Mouse (Mus musculus): ENCODE measurements at regions not wholly inside any gene's neighbourhood (a gene's known extent, or its start where the extent isn't known, plus 50 kb on each side); places are given as distances from the start of the nearest gene placed in this dataset.

DNA sequence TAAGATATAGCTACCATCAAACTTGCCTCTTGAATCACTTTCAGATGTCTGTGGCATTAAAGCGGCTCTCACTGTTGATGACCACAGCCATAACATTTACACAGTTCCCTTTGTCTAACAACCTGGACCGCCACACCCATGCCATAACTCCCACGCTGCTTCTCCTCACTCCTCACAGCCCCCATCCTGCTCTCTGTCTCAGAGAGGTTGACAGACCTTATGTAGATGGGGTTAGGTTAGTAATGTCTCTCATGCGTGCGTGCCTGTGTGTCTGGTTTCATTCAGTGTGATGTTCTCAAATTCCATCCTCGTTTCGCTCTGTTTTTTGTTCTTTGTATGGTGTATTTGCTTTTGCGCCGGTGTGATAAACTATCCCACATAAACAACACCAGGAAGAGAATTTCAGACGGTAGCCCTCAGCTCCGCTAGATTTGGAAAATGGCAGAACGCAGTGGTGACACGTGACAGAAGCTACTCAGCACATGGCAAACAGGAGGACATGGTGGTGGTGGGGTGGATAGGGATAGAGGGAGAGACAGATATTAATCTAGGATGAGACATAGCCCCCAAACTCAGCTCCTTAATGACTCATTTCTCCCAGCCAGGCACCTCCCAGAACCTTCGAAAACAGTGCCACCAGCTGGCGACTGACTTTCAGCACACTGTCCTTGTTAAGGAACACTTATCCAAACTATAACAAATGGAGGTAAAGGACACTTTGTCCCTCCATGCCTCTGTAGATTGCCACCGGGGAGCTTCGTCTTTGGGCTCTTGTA, 314.9 kb downstream of the Gm49356 start:
- intact Hi-C loops (cut with DNase I): loop anchor here (2.0 kb wide), 1 partner anchor 229 kb away; no protein-coding TSS in a partner anchor
- Histone ChIP-seq H3K27ac (no peak overlapping the region), H3K4me3 (no peak overlapping the region)
- TF ChIP-seq CTCF (IDR thresholded peaks at IDR 0.05): peak; percentile 60
- peak; percentile 44 for DNase-seq

GRCm38 (mm10) chr15:59205091-59205490, 316.0 kb downstream of the Gm49356 start:
- intact Hi-C loops (cut with DNase I): loop anchor here (5.0 kb wide), 1 partner anchor 248 kb away; no protein-coding TSS in a partner anchor
- DNase-seq: no peak
- TF ChIP-seq CTCF (IDR thresholded peaks at IDR 0.05): no peak
- H3K4me3 ChIP-seq: no peak overlapping the region
- no peak overlapping the region for H3K27ac ChIP-seq

GRCm38 (mm10) chr15:59205544-59205943, 316.4 kb downstream of the Gm49356 start:
- TF ChIP-seq CTCF (IDR thresholded peaks at IDR 0.05): no peak
- no peak for DNase-seq
- H3K4me3 ChIP-seq: no peak overlapping the region
- H3K27ac ChIP-seq: no peak overlapping the region
- intact Hi-C loops (cut with DNase I): loop anchor here (5.0 kb wide), 1 partner anchor 248 kb away; no protein-coding TSS in a partner anchor

DNA sequence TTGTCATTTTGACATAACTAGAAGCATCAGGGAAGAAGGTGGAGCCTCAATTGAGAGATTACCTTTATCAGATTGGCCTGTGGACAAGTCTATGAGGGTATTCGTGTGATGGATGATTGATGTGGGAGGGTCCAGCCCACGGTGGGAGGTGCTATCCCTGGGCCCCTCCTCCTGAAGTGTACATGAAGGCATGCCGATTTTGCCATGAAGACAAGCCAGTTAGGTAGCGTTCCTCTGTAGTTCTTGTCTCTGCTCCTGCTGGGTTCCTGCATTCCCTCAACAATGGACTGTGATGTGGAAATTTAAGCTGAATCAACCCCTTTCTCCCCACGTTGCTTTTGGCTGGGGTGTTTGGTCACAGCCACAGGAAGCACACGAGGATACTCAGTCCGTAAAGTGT, 317.5 kb downstream of the Gm49356 start:
- intact Hi-C loops (cut with DNase I): loop anchor here (5.0 kb wide), 1 partner anchor 249 kb away; no protein-coding TSS in a partner anchor
- H3K27ac ChIP-seq: no peak overlapping the region
- TF ChIP-seq CTCF (IDR thresholded peaks at IDR 0.05): no peak
- no peak overlapping the region for H3K4me3 ChIP-seq
- no peak for DNase-seq

DNA sequence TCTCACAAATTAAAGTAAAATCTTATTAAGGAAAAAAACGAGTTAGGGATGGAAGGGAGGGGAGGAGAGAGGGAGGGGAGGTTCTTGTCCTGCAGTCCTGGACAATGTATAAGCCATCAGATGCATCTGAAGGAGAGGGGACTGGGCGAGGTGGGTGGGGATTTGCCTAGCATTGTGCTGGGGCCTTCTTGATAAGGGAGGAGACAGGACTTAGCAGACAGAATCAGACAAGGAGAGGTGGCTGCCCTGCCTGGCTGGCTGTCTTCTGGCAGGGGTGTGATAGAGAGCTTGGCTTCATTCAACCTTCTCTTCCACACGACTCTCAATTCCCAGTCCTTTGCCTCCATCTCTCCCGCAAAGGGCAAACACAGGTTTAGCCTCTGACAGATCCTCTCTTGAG, 318.9 kb downstream of the Gm49356 start:
- H3K4me3 ChIP-seq: no peak overlapping the region
- DNase-seq: no peak
- no peak for TF ChIP-seq CTCF (IDR thresholded peaks at IDR 0.05)
- H3K27ac ChIP-seq: no peak overlapping the region
- intact Hi-C loops (cut with DNase I): loop anchor here (5.0 kb wide), 1 partner anchor 251 kb away; no protein-coding TSS in a partner anchor

DNA sequence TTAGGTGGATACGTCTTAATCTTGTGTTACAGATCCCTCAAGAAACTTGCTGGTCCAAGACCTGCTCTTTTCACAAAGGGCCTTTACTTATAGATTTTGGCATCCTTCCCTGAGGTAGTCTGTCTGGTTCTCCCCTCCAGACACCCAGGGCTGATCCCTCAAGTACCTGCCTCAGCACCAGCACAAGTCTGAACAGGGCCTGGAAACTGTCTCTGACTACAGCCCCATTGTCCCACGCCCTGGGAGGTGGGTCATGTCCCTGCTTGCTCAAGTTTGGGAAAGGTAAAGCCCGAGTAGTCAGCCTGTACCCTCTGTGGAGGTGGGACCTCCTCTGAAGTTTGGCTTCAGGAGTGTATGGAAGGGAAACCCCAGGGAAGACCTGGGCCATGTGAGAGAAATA, 323.3 kb downstream of the Gm49356 start:
- no peak overlapping the region for H3K4me3 ChIP-seq
- no peak for TF ChIP-seq CTCF (IDR thresholded peaks at IDR 0.05)
- H3K27ac ChIP-seq: no peak overlapping the region
- no peak for DNase-seq
- intact Hi-C loops (cut with DNase I): no loop called here

GRCm38 (mm10) chr15:59214096-59214495, 325.0 kb downstream of the Gm49356 start:
- Histone ChIP-seq H3K27ac (no peak overlapping the region), H3K4me3 (no peak overlapping the region)
- no peak for DNase-seq
- TF ChIP-seq CTCF (IDR thresholded peaks at IDR 0.05): no peak
- intact Hi-C loops (cut with DNase I): no loop called here

DNA sequence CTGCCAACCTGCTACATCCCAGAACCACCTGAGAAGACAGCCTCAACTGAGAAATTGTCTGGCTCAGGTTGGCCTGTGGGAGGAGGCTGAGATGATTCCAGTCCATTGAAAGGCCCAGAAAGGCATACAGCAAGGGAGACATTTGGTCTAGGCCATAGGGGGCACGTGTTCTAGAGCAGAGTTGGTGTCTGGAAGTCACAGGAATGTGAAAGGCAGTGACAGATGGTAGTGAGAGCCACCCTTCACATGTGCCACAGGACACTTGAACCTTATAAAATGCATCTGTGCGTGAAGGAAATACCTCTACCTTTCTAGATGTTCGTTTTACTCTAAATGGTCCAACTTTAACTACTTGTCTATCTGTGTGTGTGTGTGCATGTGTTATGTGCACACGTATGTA, 326.1 kb downstream of the Gm49356 start:
- intact Hi-C loops (cut with DNase I): no loop called here
- Histone ChIP-seq H3K27ac (no peak overlapping the region), H3K4me3 (no peak overlapping the region)
- no peak for DNase-seq
- TF ChIP-seq CTCF (IDR thresholded peaks at IDR 0.05): no peak

- no peak for TF ChIP-seq CTCF (IDR thresholded peaks at IDR 0.05)
- Histone ChIP-seq H3K4me3 (no peak overlapping the region), H3K27ac (no peak overlapping the region)
- no peak for DNase-seq
- intact Hi-C loops (cut with DNase I): no loop called here
Measured at GRCm38 (mm10) chr15:59217481-59217880, 328.4 kb downstream of the Gm49356 start.

- no peak for DNase-seq
- Histone ChIP-seq H3K4me3 (no peak overlapping the region), H3K27ac (no peak overlapping the region)
- intact Hi-C loops (cut with DNase I): no loop called here
- TF ChIP-seq CTCF (IDR thresholded peaks at IDR 0.05): no peak
Measured at GRCm38 (mm10) chr15:59218916-59219315, 329.8 kb downstream of the Gm49356 start.

- no peak for DNase-seq
- no peak overlapping the region for H3K4me3 ChIP-seq
- intact Hi-C loops (cut with DNase I): no loop called here
Measured at GRCm38 (mm10) chr15:59225637-59226036, 336.5 kb downstream of the Gm49356 start.

GRCm38 (mm10) chr15:59227293-59227692, 338.2 kb downstream of the Gm49356 start:
- H3K4me3 ChIP-seq: no peak overlapping the region
- TF ChIP-seq CTCF (IDR thresholded peaks at IDR 0.05): no peak
- no peak overlapping the region for H3K27ac ChIP-seq
- intact Hi-C loops (cut with DNase I): no loop called here
- no peak for DNase-seq

More at GRCm38 (mm10) chr15:59225637-59226036, 336.5 kb downstream of the Gm49356 start:
- no peak overlapping the region for H3K27ac ChIP-seq
- TF ChIP-seq CTCF (IDR thresholded peaks at IDR 0.05): no peak

DNA sequence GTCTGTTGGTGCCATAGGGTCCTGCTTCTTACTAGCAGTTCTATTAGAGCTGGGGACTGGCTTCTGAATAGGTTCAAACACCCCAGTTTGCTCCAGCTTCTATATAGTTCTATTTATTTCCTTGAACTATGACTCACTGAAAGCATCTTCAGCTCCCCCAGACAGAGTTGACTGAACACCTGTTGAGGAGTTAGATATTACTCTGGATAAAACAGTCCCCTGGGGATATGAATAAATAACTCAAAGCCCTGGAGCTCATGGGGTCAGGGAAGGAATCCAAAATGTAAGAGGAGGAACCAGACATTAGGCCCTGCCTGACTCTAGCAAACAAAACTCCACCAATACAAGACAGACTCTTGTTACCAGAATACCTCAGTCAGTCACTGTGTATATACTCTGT, 341.4 kb downstream of the Gm49356 start:
- DNase-seq: no peak
- intact Hi-C loops (cut with DNase I): no loop called here
- Histone ChIP-seq H3K4me3 (no peak overlapping the region), H3K27ac (peak overlapping the region; percentile 79)
- no peak for TF ChIP-seq CTCF (IDR thresholded peaks at IDR 0.05)

DNA sequence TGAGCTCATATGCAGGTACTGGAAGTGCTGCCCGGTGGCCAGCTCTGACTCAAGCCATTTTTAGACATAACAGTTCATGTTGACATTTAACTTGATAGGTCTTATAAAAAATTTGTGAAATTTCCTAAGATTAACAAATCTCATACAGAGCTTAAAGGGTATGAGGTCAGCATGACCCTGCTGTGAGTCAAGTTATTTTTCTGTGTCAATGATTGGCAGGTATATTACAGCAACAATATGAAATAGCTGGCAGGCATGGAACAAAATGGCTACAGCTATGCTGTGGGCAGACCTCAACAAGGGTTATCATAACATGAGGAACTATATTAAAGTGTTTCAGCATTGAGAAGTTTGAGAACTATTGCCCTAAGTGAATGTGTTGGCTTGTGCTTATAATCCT, 342.6 kb downstream of the Gm49356 start:
- DNase-seq: no peak
- intact Hi-C loops (cut with DNase I): no loop called here
- H3K4me3 ChIP-seq: no peak overlapping the region
- H3K27ac ChIP-seq: no peak overlapping the region
- no peak for TF ChIP-seq CTCF (IDR thresholded peaks at IDR 0.05)

Data from gastrocnemius, adult 2 months (tissue).